Mouse (Mus musculus) MEL (cell line): ENCODE results near the gene Dolpp1. TPM values are rescaled to one million over a fixed set of nuclear protein-coding genes. Genes with fewer than 3 reads are reported as not detected.

Experiments
- DNase-seq: peaks from one replicate; pipeline ENCODE4 v3.0.0; 2011; ENCODE audit warnings: low read depth, low spot score
- H3K27ac ChIP-seq: 2 replicates; pipeline ENCODE4 v1.5.1; 2012; ENCODE audit warnings: low read depth, mild to moderate bottlenecking, control low read depth, low read length, moderate library complexity; ENCODE audit not compliant: control insufficient read depth
- H3K27me3 ChIP-seq, 2 experiments: fragments of 150-350 bp in 1 of 2; sonication (generic) in 1 of 2; 2 replicates each; pipeline ENCODE4 v1.6.1; 2012; ENCODE audit warnings: low read length in 2 of 2, mild to moderate bottlenecking in 2 of 2, improper control_type of control experiment in 1 of 2, moderate library complexity in 1 of 2; ENCODE audit not compliant: insufficient read depth in 2 of 2, control insufficient read depth in 1 of 2
- H3K36me3 ChIP-seq, 2 experiments: 2 replicates each; pipeline ENCODE4 v1.6.1; 2012 to 2014; ENCODE audit warnings: low read length in 2 of 2, improper control_type of control experiment in 1 of 2, inconsistent platforms in 1 of 2, mild to moderate bottlenecking in 1 of 2; ENCODE audit not compliant: insufficient read depth in 2 of 2, control insufficient read depth in 1 of 2
- H3K4me1 ChIP-seq, 2 experiments: fragments of 150-350 bp in 1 of 2; sonication (generic) in 1 of 2; 2 replicates each; pipeline ENCODE4 v1.6.1; 2012; ENCODE audit warnings: low read length in 2 of 2, improper control_type of control experiment in 1 of 2, mild to moderate bottlenecking in 1 of 2; ENCODE audit not compliant: insufficient read depth in 2 of 2, control insufficient read depth in 1 of 2
- H3K4me3 ChIP-seq, 2 experiments: fragments of 150-350 bp in 1 of 2; sonication (generic) in 1 of 2; 2 replicates each; pipeline ENCODE4 v1.5.1; 2012; ENCODE audit warnings: low read depth in 2 of 2, low read length in 2 of 2, mild to moderate bottlenecking in 2 of 2, moderate library complexity in 2 of 2, control low read depth in 1 of 2, improper control_type of control experiment in 1 of 2; ENCODE audit not compliant: control insufficient read depth in 1 of 2, insufficient read depth in 1 of 2
- H3K79me2 ChIP-seq: 2 replicates; pipeline ENCODE4 v1.6.1; 2012; ENCODE audit warnings: mild to moderate bottlenecking, low read length, moderate library complexity; ENCODE audit not compliant: control insufficient read depth, poor library complexity, insufficient read depth
- H3K9ac ChIP-seq: 2 replicates; pipeline ENCODE4 v1.6.1; 2012; ENCODE audit warnings: low read depth, mild to moderate bottlenecking, control low read depth, low read length, moderate library complexity; ENCODE audit not compliant: control insufficient read depth, poor library complexity, severe bottlenecking
- H3K9me3 ChIP-seq: fragments of 150-350 bp; sonication (generic); replicated peaks from 2 replicates; pipeline ENCODE4 v1.6.1; 2012; ENCODE audit warnings: mild to moderate bottlenecking, low read length, improper control_type of control experiment, moderate library complexity; ENCODE audit not compliant: insufficient read depth
- BHLHE40 ChIP-seq: IDR thresholded peaks from 2 replicates; pipeline ENCODE4 v1.6.1; 2012; ENCODE audit warnings: low read depth, mild to moderate bottlenecking, inconsistent platforms, low read length, improper control_type of control experiment, borderline replicate concordance
- CHD1 ChIP-seq: IDR thresholded peaks from 2 replicates; pipeline ENCODE4 v1.6.1; 2012; ENCODE audit warnings: low read depth, mild to moderate bottlenecking, inconsistent platforms, low read length, improper control_type of control experiment
- E2F4 ChIP-seq: IDR thresholded peaks from 2 replicates; pipeline ENCODE4 v1.6.1; 2011; ENCODE audit warnings: low read depth, low read length, improper control_type of control experiment, borderline replicate concordance
- ELF1 ChIP-seq: IDR thresholded peaks from 2 replicates; pipeline ENCODE4 v1.6.1; 2014; ENCODE audit warnings: low read depth, mild to moderate bottlenecking, inconsistent platforms, low read length, improper control_type of control experiment, moderate library complexity
- EP300 ChIP-seq, 2 experiments: IDR thresholded peaks; 2 replicates each; pipeline ENCODE4 v1.6.1; 2011; ENCODE audit warnings: improper control_type of control experiment in 2 of 2, low read length in 2 of 2, low read depth in 1 of 2, mild to moderate bottlenecking in 1 of 2
- ETS1 ChIP-seq: IDR thresholded peaks from 2 replicates; pipeline ENCODE4 v1.6.1; 2012; ENCODE audit warnings: low read depth, mild to moderate bottlenecking, inconsistent platforms, low read length, improper control_type of control experiment, moderate library complexity
- GABPA ChIP-seq: IDR thresholded peaks from 2 replicates; pipeline ENCODE4 v1.6.1; 2012; ENCODE audit warnings: low read depth, mild to moderate bottlenecking, inconsistent platforms, low read length, improper control_type of control experiment, moderate library complexity
- HCFC1 ChIP-seq: IDR thresholded peaks from 2 replicates; pipeline ENCODE4 v1.6.1; 2012; ENCODE audit warnings: low read depth, mild to moderate bottlenecking, inconsistent platforms, low read length, improper control_type of control experiment, moderate library complexity
- JUND ChIP-seq: IDR thresholded peaks from 2 replicates; pipeline ENCODE4 v1.6.1; 2011; ENCODE audit warnings: low read depth, mild to moderate bottlenecking, improper control_type of control experiment, low read length
- KAT2A ChIP-seq: conservative IDR thresholded peaks from 2 replicates; pipeline ENCODE4 v1.6.1; 2012; ENCODE audit warnings: low read depth, low read length, improper control_type of control experiment, inconsistent platforms
- MAX ChIP-seq: IDR thresholded peaks from 2 replicates; pipeline ENCODE4 v1.6.1; 2011; ENCODE audit warnings: low read length, improper control_type of control experiment
- MEF2A ChIP-seq: IDR thresholded peaks from 2 replicates; pipeline ENCODE4 v1.6.1; 2014; ENCODE audit warnings: low read depth, mild to moderate bottlenecking, inconsistent platforms, low read length, improper control_type of control experiment; ENCODE audit not compliant: poor library complexity, insufficient replicate concordance, severe bottlenecking; ENCODE audit errors: extremely low read depth
- MYB ChIP-seq: IDR thresholded peaks from 2 replicates; pipeline ENCODE4 v1.6.1; 2011; ENCODE audit warnings: mild to moderate bottlenecking, low read depth, low read length, improper control_type of control experiment
- MYC ChIP-seq: IDR thresholded peaks from 2 replicates; pipeline ENCODE4 v1.6.1; 2011; ENCODE audit warnings: low read depth, mild to moderate bottlenecking, low read length, improper control_type of control experiment, moderate library complexity
- NELFE ChIP-seq: IDR thresholded peaks from 2 replicates; pipeline ENCODE4 v1.6.1; 2011; ENCODE audit warnings: low read depth, low read length, improper control_type of control experiment
- NRF1 ChIP-seq: IDR thresholded peaks from 2 replicates; pipeline ENCODE4 v1.6.1; 2014; ENCODE audit warnings: low read depth, mild to moderate bottlenecking, inconsistent platforms, low read length, improper control_type of control experiment, moderate library complexity; ENCODE audit not compliant: poor library complexity, insufficient read depth, severe bottlenecking
- POLR2AphosphoS2 ChIP-seq: IDR thresholded peaks from 2 replicates; pipeline ENCODE4 v1.6.1; 2011; ENCODE audit warnings: low read length, improper control_type of control experiment
- RCOR1 ChIP-seq: IDR thresholded peaks from 2 replicates; pipeline ENCODE4 v1.6.1; 2012; ENCODE audit warnings: low read depth, mild to moderate bottlenecking, inconsistent platforms, low read length, improper control_type of control experiment
- TCF12 ChIP-seq: IDR thresholded peaks from 2 replicates; pipeline ENCODE4 v1.6.1; 2014; ENCODE audit warnings: low read depth, mild to moderate bottlenecking, inconsistent platforms, low read length, improper control_type of control experiment, moderate library complexity
- USF1 ChIP-seq: IDR thresholded peaks from 2 replicates; pipeline ENCODE4 v1.6.1; 2014; ENCODE audit warnings: low read depth, mild to moderate bottlenecking, inconsistent platforms, low read length, improper control_type of control experiment, moderate library complexity
- USF2 ChIP-seq, 2 experiments: IDR thresholded peaks; 2 replicates each; pipeline ENCODE4 v1.6.1; 2011 to 2012; ENCODE audit warnings: improper control_type of control experiment in 2 of 2, low read length in 2 of 2, borderline replicate concordance in 1 of 2, inconsistent platforms in 1 of 2, low read depth in 1 of 2, mild to moderate bottlenecking in 1 of 2; ENCODE audit not compliant: insufficient read depth in 1 of 2
- ZMIZ1 ChIP-seq: IDR thresholded peaks from 2 replicates; pipeline ENCODE4 v1.6.1; 2012; ENCODE audit warnings: low read depth, mild to moderate bottlenecking, inconsistent platforms, low read length, improper control_type of control experiment, moderate library complexity
- polyA plus RNA-seq, 2 experiments: library from polyadenylated mRNA; stranded (reverse) in 1 of 2; unstranded in 1 of 2; fragments of >175 nt in 1 of 2; fragments of >200 nt in 1 of 2; gene quantifications; 2 replicates each; pipeline versions ENCODE4 v1.2.1 to v1.2.4; 2012; ENCODE audit warnings: low replicate concordance in 2 of 2, low read depth in 1 of 2; ENCODE audit not compliant: insufficient read length in 2 of 2, insufficient read depth in 1 of 2, missing spikeins in 1 of 2
- total RNA-seq: library from RNA; depleted of rRNA; stranded (reverse); fragments of 300-350 nt; gene quantifications from 2 replicates; pipeline ENCODE4 v1.2.3, GENCODE M21; 2012

The Dolpp1 gene
- total and polyA plus RNA-seq, 3 experiments = 28.0 to 37.5 TPM; not detected in 1

GRCm38 (mm10) chr2:30377721-30378120 lies 14.3 kb upstream of the Dolpp1 start:
- no peak for DNase-seq
- Histone ChIP-seq H3K27me3 (no peaks in the 10 kb centered on the region), H3K4me3 (no peak overlapping the region), H3K79me2 (no peaks in the 10 kb centered on the region), H3K9me3 (no peaks in the 10 kb centered on the region), H3K4me1 (no peaks in the 10 kb centered on the region), H3K36me3 (no peaks in the 10 kb centered on the region; a peak in 1 of 4 replicates), H3K27ac (no peak overlapping the region), H3K9ac (no peak overlapping the region)
- TF ChIP-seq ELF1 (no peak), MEF2A (no peak), TCF12 (no peak), USF2 (IDR thresholded peaks at IDR 0.05; ENCODE audit: borderline replicate concordance in 1 of 2, insufficient read depth in 1 of 2, low read depth in 1 of 2, low read length in 2 of 2) (no peak), GABPA (no peak), RCOR1 (no peak), NRF1 (no peak), NELFE (no peak), ETS1 (no peak), MAX (no peak), POLR2AphosphoS2 (no peak), JUND (no peak), E2F4 (no peak), ZMIZ1 (no peak)

GRCm38 (mm10) chr2:30379307-30379706 lies 12.7 kb upstream of the Dolpp1 start:
- H3K4me1 ChIP-seq = no peaks in the 10 kb centered on the region
- no peaks in the 10 kb centered on the region for H3K79me2 ChIP-seq
- H3K27ac ChIP-seq = no peak overlapping the region
- H3K9me3 ChIP-seq = no peaks in the 10 kb centered on the region
- TF ChIP-seq ELF1 (no peak), BHLHE40 (no peak), USF2 (IDR thresholded peaks at IDR 0.05; ENCODE audit: borderline replicate concordance in 1 of 2, insufficient read depth in 1 of 2, low read depth in 1 of 2, low read length in 2 of 2) (no peak), EP300 (IDR thresholded peaks at IDR 0.05; ENCODE audit: low read depth in 1 of 2, low read length in 2 of 2) (no peak), HCFC1 (no peak), RCOR1 (no peak), KAT2A (no peak), CHD1 (no peak), MYB (no peak), POLR2AphosphoS2 (no peak), USF1 (no peak), MYC (no peak)
- H3K36me3 ChIP-seq = no peaks in the 10 kb centered on the region; a peak in 1 of 4 replicates
- H3K27me3 ChIP-seq = no peaks in the 10 kb centered on the region
- DNase-seq = no peak
- H3K4me3 ChIP-seq = no peak overlapping the region
- H3K9ac ChIP-seq = no peak overlapping the region
